Mouse (Mus musculus): ENCODE data around the gene Phactr2.

DNA sequence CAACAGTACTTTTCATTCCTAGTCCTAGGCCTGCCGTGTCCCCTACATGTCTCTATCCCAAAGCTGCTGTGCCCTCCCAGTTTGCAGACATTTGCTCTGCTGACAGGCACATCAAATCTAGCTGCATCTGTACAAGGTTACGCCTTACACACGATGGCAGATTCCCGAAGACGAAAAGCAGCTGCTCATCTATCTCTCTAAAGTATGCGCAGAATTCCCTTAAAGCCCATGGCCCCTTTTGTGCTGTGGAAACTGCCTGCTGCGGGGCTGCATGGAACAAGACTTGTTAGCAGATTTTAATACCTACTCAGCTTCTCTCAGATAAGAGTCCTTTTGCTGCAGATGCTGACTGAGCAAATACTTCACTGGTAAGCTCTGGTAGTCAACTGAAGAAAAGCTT is 294.0 kb downstream of the Phactr2 start:
- TF ChIP-seq EP300 (IDR thresholded peaks at IDR 0.05) (no peak), CTCF (IDR thresholded peaks at IDR 0.05) (no peak)

Measured in lung, postnatal 0 days (tissue).